Mouse (Mus musculus) gastrocnemius, postnatal 14 days (tissue): ENCODE measurements at regions not wholly inside any gene's neighbourhood (a gene's known extent, or its start where the extent isn't known, plus 50 kb on each side); places are given as distances from the start of the nearest gene placed in this dataset.

Source experiments
- DNase-seq: peaks from one replicate; pipeline ENCODE4 v3.0.0; 2021; ENCODE audit warnings: mixed read lengths
- intact Hi-C: fragments of 180-260 bp; cut with DNase I; formaldehyde crosslinking; loops from one replicate; pipeline ENCODE4 v1.15.1; 2025; ENCODE audit warnings: low total_unique reads

DNA sequence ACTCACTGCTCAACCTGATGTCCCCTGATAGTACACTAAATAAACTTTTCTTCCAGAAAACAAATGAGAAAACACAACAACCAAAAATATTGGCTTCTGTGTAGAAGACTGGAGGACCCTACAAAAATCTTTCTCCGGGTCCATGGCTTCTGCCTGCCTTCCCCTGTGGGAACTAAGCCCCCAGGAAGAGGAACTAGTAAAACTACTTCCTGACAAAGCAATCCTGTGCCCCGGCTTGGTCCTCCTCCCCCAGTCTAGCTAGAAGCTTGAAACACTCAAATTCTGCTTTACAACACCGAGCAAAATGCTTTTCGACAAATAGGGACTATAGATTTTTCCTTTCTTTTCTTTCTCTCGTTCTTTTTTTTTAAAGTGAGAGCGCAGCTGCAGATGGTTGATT, 51.3 kb upstream of the Mki67 start:
- no peak for DNase-seq
- intact Hi-C loops: no loop called here

DNA sequence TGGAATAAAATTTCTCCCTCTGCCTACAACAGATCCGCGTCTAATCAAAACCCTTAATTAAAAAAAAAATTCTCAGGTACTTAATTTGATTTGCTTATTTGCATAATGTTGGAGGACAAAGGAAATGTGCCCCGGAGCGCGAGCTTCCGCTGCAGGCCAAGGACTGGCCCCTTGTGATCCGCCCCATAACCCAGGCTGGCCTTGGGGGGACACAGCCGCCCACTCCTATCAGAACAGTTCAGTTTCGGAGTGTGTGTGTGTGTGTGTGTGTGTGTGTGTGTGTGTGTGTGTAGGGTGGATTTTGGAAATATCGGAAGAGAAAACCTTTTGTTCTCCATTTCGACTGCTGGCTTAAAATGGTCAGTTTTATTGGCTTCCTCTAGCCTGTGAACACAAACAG, 51.9 kb upstream of the Mki67 start:
- intact Hi-C loops: no loop called here
- no peak for DNase-seq

GRCm38 (mm10) chr7:135768592-135768991, 52.4 kb upstream of the Mki67 start:
- intact Hi-C loops: no loop called here
- DNase-seq: peak; percentile 89

- intact Hi-C loops: no loop called here
- no peak for DNase-seq
Measured at GRCm38 (mm10) chr7:135769082-135769673, 53.0 kb upstream of the Mki67 start.

DNA sequence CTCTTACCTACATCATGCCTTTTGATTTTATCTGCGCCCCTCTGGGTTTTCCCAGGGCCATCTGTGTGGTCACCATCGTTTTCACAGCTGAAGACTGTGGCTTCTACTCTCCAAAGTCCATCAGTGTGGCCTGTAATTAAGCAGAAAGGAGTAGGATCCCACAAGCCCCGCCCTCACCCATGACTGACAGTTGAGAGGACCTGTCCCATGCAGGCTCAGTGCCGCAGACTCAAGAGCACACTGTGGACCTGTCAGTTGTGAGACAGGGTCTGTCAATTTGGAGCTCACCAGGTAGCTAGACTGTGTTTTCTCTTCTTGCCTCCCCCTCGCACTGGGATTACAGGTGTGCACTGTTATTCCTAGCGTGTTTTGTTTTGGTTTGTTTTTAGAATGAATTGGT, 53.9 kb upstream of the Mki67 start:
- intact Hi-C loops: no loop called here
- DNase-seq: no peak

- DNase-seq: no peak
- intact Hi-C loops: no loop called here
Measured at GRCm38 (mm10) chr7:135775832-135776433, 59.8 kb upstream of the Mki67 start.

GRCm38 (mm10) chr7:135790167-135790566, 74.0 kb upstream of the Mki67 start:
- intact Hi-C loops: no loop called here
- no peak for DNase-seq

GRCm38 (mm10) chr7:135790978-135791377, 74.8 kb upstream of the Mki67 start:
- peak; percentile 75 for DNase-seq
- intact Hi-C loops: no loop called here

- intact Hi-C loops: no loop called here
- no peak for DNase-seq
Measured at GRCm38 (mm10) chr7:135791953-135792690, 76.0 kb upstream of the Mki67 start.

DNA sequence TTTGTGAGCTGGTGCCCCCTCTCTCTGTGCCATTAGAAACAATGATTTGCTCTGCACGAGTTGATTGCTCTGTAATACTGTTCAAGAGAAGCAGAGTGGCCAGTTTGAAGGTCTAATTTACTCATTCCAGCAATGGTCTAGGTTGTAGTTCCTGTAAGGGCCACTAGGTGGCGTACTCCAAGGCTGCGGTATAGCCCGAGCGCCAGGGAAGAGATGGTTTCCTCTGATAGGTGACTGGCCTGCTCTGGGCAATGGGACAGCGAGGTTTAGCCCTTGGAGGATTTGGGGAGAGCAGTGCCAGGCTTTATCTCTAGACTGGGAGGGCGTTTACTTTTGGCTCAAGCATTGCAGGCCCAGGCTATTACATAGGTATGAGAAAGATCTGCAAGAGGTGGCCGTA, 76.8 kb upstream of the Mki67 start:
- intact Hi-C loops: no loop called here
- no peak for DNase-seq

- intact Hi-C loops: no loop called here
- no peak for DNase-seq
Measured at GRCm38 (mm10) chr7:135794238-135794637, 78.1 kb upstream of the Mki67 start.

DNA sequence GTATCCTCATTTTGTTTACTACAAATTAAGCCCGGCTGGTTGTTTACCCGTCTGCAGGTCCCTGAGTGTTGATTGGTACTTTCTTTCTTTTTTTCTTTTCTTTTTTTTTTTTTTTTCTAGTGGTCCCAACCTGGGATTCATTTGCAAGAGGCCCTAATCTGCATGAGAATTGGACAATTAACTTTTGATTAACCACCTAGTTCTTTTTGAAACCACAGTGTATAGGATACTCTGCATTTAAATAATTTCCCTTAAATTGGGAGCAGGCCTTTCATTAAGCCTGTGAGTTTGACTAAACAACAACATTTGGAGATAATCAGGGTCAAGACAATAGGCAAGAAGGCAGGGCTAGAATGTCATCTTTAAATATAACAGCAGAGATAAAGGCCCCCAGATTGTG, 78.5 kb upstream of the Mki67 start:
- intact Hi-C loops: no loop called here
- DNase-seq: no peak

DNA sequence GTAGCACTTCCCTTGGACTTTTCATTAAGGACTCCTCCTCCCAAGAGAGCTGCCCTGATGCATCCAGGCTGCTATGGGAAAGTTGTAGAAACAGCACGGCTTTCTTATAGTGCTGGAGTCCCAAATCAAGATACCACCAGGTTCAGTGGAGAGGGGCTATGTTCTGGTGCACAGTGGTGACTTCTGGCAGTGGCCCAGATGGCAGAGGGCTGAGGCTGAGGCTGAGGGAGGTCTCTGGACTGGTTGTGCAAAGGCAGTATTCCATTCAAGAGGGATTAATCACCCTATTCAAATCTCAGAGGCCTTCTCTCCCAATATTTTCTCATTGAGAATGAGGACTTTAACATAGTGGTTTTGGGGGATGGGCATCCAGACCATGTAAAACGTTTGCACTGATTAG, 82.3 kb upstream of the Mki67 start:
- intact Hi-C loops: no loop called here
- no peak for DNase-seq

- intact Hi-C loops: no loop called here
- DNase-seq: peak; percentile 16
Measured at GRCm38 (mm10) chr7:135802598-135803121, 86.5 kb upstream of the Mki67 start.

GRCm38 (mm10) chr7:135804730-135805129, 88.6 kb upstream of the Mki67 start:
- intact Hi-C loops: no loop called here

GRCm38 (mm10) chr7:135806139-135806538, 90.0 kb upstream of the Mki67 start:
- DNase-seq: no peak
- intact Hi-C loops: no loop called here

More at GRCm38 (mm10) chr7:135804730-135805129, 88.6 kb upstream of the Mki67 start:
- DNase-seq: no peak

GRCm38 (mm10) chr7:135806673-135807072, 90.5 kb upstream of the Mki67 start:
- intact Hi-C loops: no loop called here
- DNase-seq: no peak

DNA sequence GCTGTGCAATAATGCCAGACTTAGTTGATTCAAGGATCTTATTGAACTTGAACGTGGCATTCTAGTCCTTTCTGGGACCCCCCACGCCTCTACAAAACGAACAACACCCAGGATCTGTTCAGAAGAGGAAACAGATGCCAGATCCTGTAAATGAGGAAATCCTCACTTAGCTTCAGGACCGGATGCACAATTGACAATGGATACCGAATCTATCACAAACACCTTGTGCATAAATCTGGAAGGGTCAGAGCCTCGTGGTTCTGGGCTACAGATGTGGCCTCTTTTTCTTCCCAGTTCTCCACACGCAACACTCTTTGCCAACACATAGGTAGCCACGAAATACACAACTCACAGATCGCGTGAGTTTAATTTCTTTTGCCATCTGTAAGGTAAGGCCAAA, 93.0 kb upstream of the Mki67 start:
- intact Hi-C loops: no loop called here
- no peak for DNase-seq

DNA sequence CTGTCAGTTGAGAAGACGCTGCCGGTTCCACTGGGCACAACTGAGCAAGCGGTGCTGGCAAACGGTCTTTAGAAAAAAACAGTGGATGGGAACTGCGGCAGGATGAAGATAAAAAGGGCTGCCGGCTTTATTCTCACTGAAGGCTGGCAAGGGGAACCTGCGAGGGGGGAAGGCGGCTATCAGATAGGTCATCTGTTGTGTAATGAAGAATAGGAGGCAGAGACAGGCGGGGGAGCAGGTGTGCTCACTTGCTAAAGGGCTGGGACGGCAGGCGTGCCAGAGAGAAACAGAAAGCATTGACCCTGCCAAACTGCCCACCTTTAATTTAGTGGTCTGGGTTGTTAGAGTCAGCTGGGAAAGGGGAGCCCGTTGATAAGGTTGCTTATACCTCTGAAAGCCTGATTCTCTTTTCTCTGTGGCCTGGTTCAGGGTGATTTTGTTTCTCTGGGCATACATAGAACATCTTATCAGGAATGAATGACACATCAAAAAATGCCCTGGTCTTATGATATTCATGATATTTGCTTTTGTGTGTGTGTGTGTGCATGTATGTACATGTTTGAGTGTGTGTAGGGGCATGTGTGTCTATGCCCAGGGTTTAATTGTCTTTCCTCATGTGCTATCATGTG, 93.7 kb upstream of the Mki67 start:
- no peak for DNase-seq
- intact Hi-C loops: no loop called here

- intact Hi-C loops: no loop called here
Measured at GRCm38 (mm10) chr7:135810971-135811370, 94.8 kb upstream of the Mki67 start.

More at GRCm38 (mm10) chr7:135810971-135811370, 94.8 kb upstream of the Mki67 start:
- no peak for DNase-seq
